Mouse (Mus musculus): Measurements from ENCODE around the gene Tmem165. TPM values are rescaled to one million over a fixed set of nuclear protein-coding genes. Genes with fewer than 3 reads are reported as not detected.

The Tmem165 gene
- polyA plus RNA-seq (2015; fragmentation: Nextera tagmentation; extraction: Ambion mirVana), result 107 and 112 TPM in 2 replicates

- H3K4me2 ChIP-seq (replicated peaks; ENCODE audit: low read depth, low read length), result peak within 1 kb of the TSS; percentile 71
- under 1% methylated on average over 36 of the region's 62 CpGs for WGBS
- peak within 1 kb of the TSS; percentile 61 for H3K4me3 ChIP-seq (ENCODE audit: low read depth, low read length)
- no peaks in the 10 kb centered on the region for H3K27me3 ChIP-seq (replicated peaks; ENCODE audit: insufficient read depth, low read length)
- H3K4me1 ChIP-seq (ENCODE audit: insufficient read depth, low read depth, low read length), result peaks cover 11% of the 10 kb centered on the region
- peak; percentile 97 for DNase-seq (ENCODE audit: low spot score)
- H3K9me3 ChIP-seq (ENCODE audit: low read length), result no peaks in the 10 kb centered on the region
- TF ChIP-seq EP300 (IDR thresholded peaks at IDR 0.05), result no peak
- TF ChIP-seq CTCF (IDR thresholded peaks at IDR 0.05), result 0 out of 2 replicates have a peak, but pooled peaks have one; percentile 2
- H3K36me3 ChIP-seq (ENCODE audit: insufficient read depth, low read length), result no peaks in the 10 kb centered on the region
- peak; percentile 97 for ATAC-seq
- peak within 1 kb of the TSS; percentile 60 for H3K9ac ChIP-seq (replicated peaks; ENCODE audit: low read depth)
- peak within 1 kb of the TSS; percentile 94 for H3K27ac ChIP-seq (ENCODE audit: low read length)
Observed at GRCm38 (mm10) chr5:76183750-76184261, at the start of gene Tmem165. Gene Tmem165 (plus strand): TSS chr5:76183880.

GRCm38 (mm10) chr5:76135644-76136043, 48.0 kb upstream of the Tmem165 start:
- ATAC-seq (no peak), DNase-seq (ENCODE audit: low spot score) (peak; percentile 77)
- 74% methylated on average over 1 of the region's 1 CpGs for WGBS
- TF ChIP-seq CTCF (IDR thresholded peaks at IDR 0.05) (no peak), EP300 (IDR thresholded peaks at IDR 0.05) (no peak)
- Histone ChIP-seq H3K36me3 (ENCODE audit: insufficient read depth, low read length) (no peaks in the 10 kb centered on the region), H3K4me3 (ENCODE audit: low read depth, low read length) (no peak overlapping the region), H3K4me1 (ENCODE audit: insufficient read depth, low read depth, low read length) (peaks cover 6% of the 10 kb centered on the region; the same call in 1 of the 2 replicates), H3K9ac (replicated peaks; ENCODE audit: low read depth) (no peak overlapping the region), H3K4me2 (replicated peaks; ENCODE audit: low read depth, low read length) (no peak overlapping the region), H3K27me3 (replicated peaks; ENCODE audit: insufficient read depth, low read length) (no peaks in the 10 kb centered on the region), H3K27ac (ENCODE audit: low read length) (peak overlapping the region; percentile 69), H3K9me3 (ENCODE audit: low read length) (no peaks in the 10 kb centered on the region)

DNA sequence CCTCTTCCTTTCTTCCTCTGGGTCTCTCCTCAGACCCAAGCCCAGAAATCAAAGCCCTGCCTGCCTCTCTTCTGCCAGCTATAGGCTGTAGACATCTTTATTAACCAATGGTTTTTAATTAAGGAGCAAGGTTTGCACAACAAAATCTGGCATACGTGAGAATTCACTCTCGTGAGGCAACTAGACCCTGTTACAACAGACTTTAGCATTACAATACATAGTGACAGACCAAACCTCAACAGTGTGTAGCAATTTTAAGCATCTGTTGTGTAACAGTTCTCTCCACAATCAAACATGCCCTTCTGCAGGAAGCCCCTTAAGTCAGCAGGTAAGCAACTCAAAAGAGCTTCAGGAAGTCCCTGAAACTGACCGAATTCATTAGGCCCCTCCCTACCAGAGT, 47.4 kb upstream of the Tmem165 start:
- Histone ChIP-seq H3K4me3 (ENCODE audit: low read depth, low read length) (no peak overlapping the region), H3K4me2 (replicated peaks; ENCODE audit: low read depth, low read length) (no peak overlapping the region), H3K9ac (replicated peaks; ENCODE audit: low read depth) (no peak overlapping the region), H3K27me3 (replicated peaks; ENCODE audit: insufficient read depth, low read length) (no peaks in the 10 kb centered on the region), H3K9me3 (ENCODE audit: low read length) (no peaks in the 10 kb centered on the region), H3K36me3 (ENCODE audit: insufficient read depth, low read length) (no peaks in the 10 kb centered on the region), H3K4me1 (ENCODE audit: insufficient read depth, low read depth, low read length) (peaks cover 8% of the 10 kb centered on the region; the same call in 1 of the 2 replicates), H3K27ac (ENCODE audit: low read length) (peak overlapping the region; percentile 69)
- 69% methylated on average over 3 of the region's 3 CpGs for WGBS
- DNase-seq (ENCODE audit: low spot score), result peak; percentile 83
- TF ChIP-seq EP300 (IDR thresholded peaks at IDR 0.05), result no peak; the same call in 1 of the 2 replicates
- TF ChIP-seq CTCF (IDR thresholded peaks at IDR 0.05), result no peak
- ATAC-seq, result 0 out of 2 replicates have a peak, but pooled peaks have one; percentile 6

GRCm38 (mm10) chr5:76137586-76137985, 46.1 kb upstream of the Tmem165 start:
- Histone ChIP-seq H3K27ac (ENCODE audit: low read length) (no peak overlapping the region), H3K36me3 (ENCODE audit: insufficient read depth, low read length) (no peaks in the 10 kb centered on the region), H3K4me2 (replicated peaks; ENCODE audit: low read depth, low read length) (no peak overlapping the region), H3K27me3 (replicated peaks; ENCODE audit: insufficient read depth, low read length) (no peaks in the 10 kb centered on the region), H3K9me3 (ENCODE audit: low read length) (no peaks in the 10 kb centered on the region), H3K4me3 (ENCODE audit: low read depth, low read length) (no peak overlapping the region), H3K9ac (replicated peaks; ENCODE audit: low read depth) (no peak overlapping the region), H3K4me1 (ENCODE audit: insufficient read depth, low read depth, low read length) (peaks cover 10% of the 10 kb centered on the region; the same call in 1 of the 2 replicates)
- DNase-seq (ENCODE audit: low spot score) (no peak), ATAC-seq (no peak)
- 95% methylated on average over 1 of the region's 1 CpGs for WGBS
- TF ChIP-seq EP300 (IDR thresholded peaks at IDR 0.05), result no peak
- TF ChIP-seq CTCF (IDR thresholded peaks at IDR 0.05), result no peak

- WGBS, result 91% methylated on average over 1 of the region's 1 CpGs
- no peak overlapping the region for H3K4me3 ChIP-seq (ENCODE audit: low read depth, low read length)
- no peak overlapping the region for H3K9ac ChIP-seq (replicated peaks; ENCODE audit: low read depth)
- H3K4me2 ChIP-seq (replicated peaks; ENCODE audit: low read depth, low read length), result no peak overlapping the region
- no peaks in the 10 kb centered on the region for H3K9me3 ChIP-seq (ENCODE audit: low read length)
- H3K36me3 ChIP-seq (ENCODE audit: insufficient read depth, low read length), result no peaks in the 10 kb centered on the region
- H3K27ac ChIP-seq (ENCODE audit: low read length), result no peak overlapping the region
- no peaks in the 10 kb centered on the region for H3K27me3 ChIP-seq (replicated peaks; ENCODE audit: insufficient read depth, low read length)
- no peak for TF ChIP-seq CTCF (IDR thresholded peaks at IDR 0.05)
- H3K4me1 ChIP-seq (ENCODE audit: insufficient read depth, low read depth, low read length), result peaks cover 10% of the 10 kb centered on the region; the same call in 1 of the 2 replicates
- DNase-seq (ENCODE audit: low spot score) (no peak), ATAC-seq (no peak)
Observed at GRCm38 (mm10) chr5:76138071-76138470, 45.6 kb upstream of the Tmem165 start.

GRCm38 (mm10) chr5:76138512-76138911, 45.2 kb upstream of the Tmem165 start:
- Histone ChIP-seq H3K4me1 (ENCODE audit: insufficient read depth, low read depth, low read length) (peaks cover 10% of the 10 kb centered on the region; the same call in 1 of the 2 replicates), H3K27me3 (replicated peaks; ENCODE audit: insufficient read depth, low read length) (no peaks in the 10 kb centered on the region), H3K36me3 (ENCODE audit: insufficient read depth, low read length) (no peaks in the 10 kb centered on the region), H3K4me2 (replicated peaks; ENCODE audit: low read depth, low read length) (no peak overlapping the region), H3K9ac (replicated peaks; ENCODE audit: low read depth) (no peak overlapping the region), H3K27ac (ENCODE audit: low read length) (no peak overlapping the region), H3K4me3 (ENCODE audit: low read depth, low read length) (no peak overlapping the region), H3K9me3 (ENCODE audit: low read length) (no peaks in the 10 kb centered on the region)
- 63% methylated on average over 10 of the region's 10 CpGs for WGBS
- no peak for DNase-seq (ENCODE audit: low spot score)
- ATAC-seq, result no peak
- TF ChIP-seq CTCF (IDR thresholded peaks at IDR 0.05) (no peak), EP300 (IDR thresholded peaks at IDR 0.05) (no peak)
